8 mouse cellular contexts compared by ENCODE assay signal in genomic region chr6:49212931-49213580, GRCm38 (mm10). TPM values are rescaled to one million over a fixed set of nuclear protein-coding genes. Genes with fewer than 3 reads are reported as not detected.
A peak's percentile ranks its signal among the peaks of the same experiment; 100 is the strongest.
DNase-seq lines count a peak whose midpoint lies in the region; ATAC-seq lines count a peak whose summit lies in the region.

No protein-coding gene starts in this region.

- no peak for ATAC-seq in kidney, embryonic 16.5 days (ENCODE audit: low FRiP score, low TSS enrichment)
- ATAC-seq in embryonic facial prominence, embryonic 12.5 days (ENCODE audit: insufficient number of reproducible peaks, insufficient read depth, low FRiP score, low TSS enrichment), result no peak
- ATAC-seq in intestine, embryonic 15.5 days, result no peak
- no peak for ATAC-seq in inflammation-experienced regulatory T-cells, adult 6 months

- no peak for DNase-seq in kidney, adult 8-10 months
- DNase-seq in neural tube, embryonic 10.5 days (ENCODE audit: extremely low spot score, low spot score), result peak; percentile 56
- no peak for DNase-seq in right cerebral cortex, postnatal 14 days
- DNase-seq in spleen, postnatal 4 days (ENCODE audit: low spot score in 2 of 2), result no peak

- H3K4me1 ChIP-seq in kidney, embryonic 16.5 days (ENCODE audit: insufficient read depth, low read length), result peaks cover 47% of the 10 kb centered on the region
- H3K4me1 ChIP-seq in embryonic facial prominence, embryonic 12.5 days, result peaks cover 34% of the 10 kb centered on the region
- H3K4me1 ChIP-seq in intestine, embryonic 15.5 days (replicated peaks), result peaks cover 35% of the 10 kb centered on the region

- peak overlapping the region; percentile 87 for H3K4me3 ChIP-seq in kidney, embryonic 16.5 days (ENCODE audit: low read length)
- peak overlapping the region; percentile 88 for H3K4me3 ChIP-seq in embryonic facial prominence, embryonic 12.5 days
- peak overlapping the region; percentile 94 for H3K4me3 ChIP-seq in intestine, embryonic 15.5 days (replicated peaks)

- 3% methylated on average over 20 of the region's 20 CpGs for WGBS in kidney, embryonic 16.5 days
- 2% methylated on average over 20 of the region's 20 CpGs for WGBS in embryonic facial prominence, embryonic 12.5 days
- 3% methylated on average over 20 of the region's 20 CpGs for WGBS in intestine, embryonic 15.5 days

- H3K9me3 ChIP-seq in kidney, embryonic 16.5 days (ENCODE audit: low read length), result no peaks in the 10 kb centered on the region
- H3K9me3 ChIP-seq in embryonic facial prominence, embryonic 12.5 days, result no peaks in the 10 kb centered on the region
- H3K9me3 ChIP-seq in intestine, embryonic 15.5 days, result no peaks in the 10 kb centered on the region

- peak overlapping the region; percentile 98 for H3K27ac ChIP-seq in kidney, embryonic 16.5 days (ENCODE audit: low read length)
- H3K27ac ChIP-seq in embryonic facial prominence, embryonic 12.5 days, result peak overlapping the region; percentile 97
- peak overlapping the region; percentile 98 for H3K27ac ChIP-seq in intestine, embryonic 15.5 days

- no peaks in the 10 kb centered on the region for H3K36me3 ChIP-seq in kidney, embryonic 16.5 days (ENCODE audit: insufficient read depth, low read length)
- peaks cover 7% of the 10 kb centered on the region for H3K36me3 ChIP-seq in embryonic facial prominence, embryonic 12.5 days
- no peaks in the 10 kb centered on the region for H3K36me3 ChIP-seq in intestine, embryonic 15.5 days

- H3K4me2 ChIP-seq in kidney, embryonic 16.5 days (replicated peaks; ENCODE audit: low read depth, low read length), result peak overlapping the region; percentile 93
- peak overlapping the region; percentile 91 for H3K4me2 ChIP-seq in embryonic facial prominence, embryonic 12.5 days (replicated peaks)
- H3K4me2 ChIP-seq in intestine, embryonic 15.5 days (replicated peaks), result peak overlapping the region; percentile 82

- peak overlapping the region; percentile 96 for H3K9ac ChIP-seq in kidney, embryonic 16.5 days (replicated peaks; ENCODE audit: low read length)
- peak overlapping the region; percentile 99 for H3K9ac ChIP-seq in embryonic facial prominence, embryonic 12.5 days
- peak overlapping the region; percentile 96 for H3K9ac ChIP-seq in intestine, embryonic 15.5 days

- H3K27me3 ChIP-seq in kidney, embryonic 16.5 days (ENCODE audit: insufficient read depth, low read length), result no peaks in the 10 kb centered on the region
- no peaks in the 10 kb centered on the region for H3K27me3 ChIP-seq in embryonic facial prominence, embryonic 12.5 days
- H3K27me3 ChIP-seq in intestine, embryonic 15.5 days (replicated peaks), result no peaks in the 10 kb centered on the region

RNA-seq across cellular contexts. Expression of gene Igf2bp3, which starts 1.7 kb away (rescaled TPM):
- polyA plus RNA-seq in kidney, embryonic 16.5 days (2015; fragmentation: Nextera tagmentation; extraction: Ambion mirVana), result 40.8 and 44.4 TPM in 2 replicates
- polyA plus RNA-seq in embryonic facial prominence, embryonic 12.5 days (2016; fragmentation: Nextera tagmentation; extraction: Ambion mirVana), result 109 TPM in 2 replicates
- 83.1 and 96.8 TPM in 2 replicates for polyA plus RNA-seq in intestine, embryonic 15.5 days (2015; fragmentation: Nextera tagmentation; extraction: Ambion mirVana)
- polyA plus RNA-seq in inflammation-experienced regulatory T-cells, adult 6 months (2017; shearing (Covaris generic)), result 1 to 10 TPM; 4.6 to 5.2 (median 5.1) TPM

RNA-seq across cellular contexts. Expression of gene Tra2a, which starts 50.8 kb away (rescaled TPM):
- 121 and 125 TPM in 2 replicates for polyA plus RNA-seq in kidney, embryonic 16.5 days (2015; fragmentation: Nextera tagmentation; extraction: Ambion mirVana)
- 138 and 147 TPM in 2 replicates for polyA plus RNA-seq in embryonic facial prominence, embryonic 12.5 days (2016; fragmentation: Nextera tagmentation; extraction: Ambion mirVana)
- polyA plus RNA-seq in intestine, embryonic 15.5 days (2015; fragmentation: Nextera tagmentation; extraction: Ambion mirVana), result 81.4 and 82.9 TPM in 2 replicates
- polyA plus RNA-seq in inflammation-experienced regulatory T-cells, adult 6 months (2017; shearing (Covaris generic)), result 10 to 100 TPM; 30.2 to 49.2 (median 34.7) TPM
